Mouse (Mus musculus) G1E (cell line): ENCODE results near the gene Prokr2.

Experiments used
- CTCF ChIP-seq: IDR thresholded peaks from 2 replicates; pipeline ENCODE4 v1.5.1; 2012; ENCODE audit warnings: low read depth, low read length, inconsistent platforms, mixed read lengths
- GATA1 ChIP-seq: IDR thresholded peaks from 2 replicates; pipeline ENCODE4 v1.6.1; 2012; ENCODE audit warnings: borderline replicate concordance, low read length, inconsistent platforms, mixed read lengths
- GATA2 ChIP-seq: IDR thresholded peaks from 2 replicates; pipeline ENCODE4 v1.6.1; 2012; ENCODE audit warnings: low read depth, low read length, inconsistent platforms, borderline replicate concordance
- POLR2AphosphoS5 ChIP-seq: IDR thresholded peaks from 2 replicates; pipeline ENCODE4 v1.6.1; 2012; ENCODE audit warnings: low read depth, low read length, inconsistent platforms; ENCODE audit not compliant: insufficient replicate concordance
- TAL1 ChIP-seq: conservative IDR thresholded peaks from 2 replicates; pipeline ENCODE4 v1.6.1; 2012; ENCODE audit warnings: low read depth, low read length, inconsistent platforms, mixed read lengths

DNA sequence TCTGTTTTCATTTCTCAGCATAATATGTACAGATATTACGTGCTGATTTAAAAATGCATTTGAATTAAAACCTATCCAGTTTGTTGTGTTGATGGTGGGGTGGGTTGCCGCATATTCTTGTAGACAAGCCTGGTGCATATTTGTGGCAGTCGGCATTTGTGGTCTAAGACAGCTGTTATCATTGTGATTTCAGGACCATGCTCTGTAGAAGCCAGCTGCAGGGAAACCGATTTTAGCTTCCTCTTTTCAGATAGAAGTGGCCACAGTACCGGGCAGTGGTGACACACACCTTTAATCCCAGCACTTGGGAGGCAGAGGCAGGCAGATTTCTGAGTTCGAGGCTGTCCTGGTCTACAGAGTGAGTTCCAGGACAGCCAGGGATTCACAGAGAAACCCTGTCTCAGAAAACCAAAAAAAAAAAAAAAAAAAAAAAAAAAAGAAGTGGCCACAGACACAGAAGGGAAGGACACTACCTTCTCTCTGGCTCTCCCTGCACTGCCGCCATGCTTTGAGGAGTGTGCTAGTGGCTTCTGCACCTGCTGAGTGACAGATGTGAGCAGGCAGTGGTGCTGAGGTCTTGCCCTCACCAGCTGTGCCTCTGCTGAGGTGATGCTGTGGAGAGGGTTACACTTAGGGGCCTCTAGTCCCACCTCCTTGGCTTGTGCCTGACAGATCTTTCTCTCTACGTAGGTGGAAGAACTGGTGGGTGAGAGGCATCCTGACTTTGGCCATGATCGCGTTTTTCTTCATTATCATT lies 91.4 kb downstream of the Prokr2 start:
- TF ChIP-seq CTCF: no peak
- TF ChIP-seq GATA1: no peak
- no peak for TF ChIP-seq POLR2AphosphoS5
- TF ChIP-seq TAL1: no peak
- TF ChIP-seq GATA2: no peak
